Mouse (Mus musculus) cerebellum, postnatal 25 days (tissue): ENCODE measurements around the gene Ret.

Source experiments
- DNase-seq, 2 experiments: peaks; one replicate each; pipeline ENCODE4 v3.0.0; 2021; ENCODE audit warnings: mixed read lengths in 2 of 2

Gene Ret

DNA sequence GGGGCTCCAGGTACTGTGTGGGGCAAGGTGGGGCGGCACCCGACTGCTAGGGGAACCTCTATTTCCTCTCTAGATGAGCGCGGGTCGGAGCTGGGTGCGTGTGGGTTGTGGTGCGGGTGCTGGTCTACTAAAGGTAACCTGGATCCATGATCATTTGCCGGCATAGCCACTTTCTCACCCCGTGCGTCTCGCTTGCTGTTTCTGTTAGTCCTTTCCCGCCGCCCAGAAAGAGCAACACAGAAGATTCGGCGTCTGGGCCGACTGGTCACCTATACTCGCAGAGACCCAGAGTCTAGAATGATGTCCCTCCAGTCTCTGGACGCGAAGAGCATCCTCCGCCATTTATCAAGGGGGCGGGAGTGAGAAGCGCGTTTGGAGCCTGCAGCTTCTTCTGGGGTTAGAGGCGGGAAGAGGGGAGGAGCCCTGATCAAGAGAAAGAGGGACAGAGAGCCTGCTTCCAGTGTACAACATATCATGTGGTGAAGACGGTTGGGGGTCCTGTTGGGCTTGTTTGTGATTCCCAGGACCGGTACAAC is at the start of gene Ret:
TSS of gene Ret (minus strand) at position 279 of the 536 bp plus-strand sequence.
- peak; percentile 33 to 36 for DNase-seq

DNA sequence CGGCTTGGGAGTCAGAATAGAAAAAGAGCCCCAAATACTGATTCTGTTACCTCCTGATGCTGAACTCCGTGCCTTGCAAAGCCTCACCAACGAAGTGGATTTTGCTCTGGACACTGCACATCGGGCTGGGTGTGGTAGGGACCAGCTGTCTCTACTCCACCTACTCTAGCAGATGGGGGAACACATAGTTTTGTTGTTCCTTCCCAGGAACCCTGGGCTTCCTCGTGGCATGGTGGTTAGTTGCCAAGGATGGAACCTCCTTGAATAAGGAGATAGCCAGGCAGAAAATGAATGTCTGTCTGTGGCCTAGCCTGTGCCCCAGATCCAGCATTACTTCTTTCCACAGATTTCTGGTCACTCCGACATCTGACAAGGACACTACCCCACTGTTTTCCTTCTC is 49.6 kb upstream of the Ret start:
- no peak for DNase-seq

DNA sequence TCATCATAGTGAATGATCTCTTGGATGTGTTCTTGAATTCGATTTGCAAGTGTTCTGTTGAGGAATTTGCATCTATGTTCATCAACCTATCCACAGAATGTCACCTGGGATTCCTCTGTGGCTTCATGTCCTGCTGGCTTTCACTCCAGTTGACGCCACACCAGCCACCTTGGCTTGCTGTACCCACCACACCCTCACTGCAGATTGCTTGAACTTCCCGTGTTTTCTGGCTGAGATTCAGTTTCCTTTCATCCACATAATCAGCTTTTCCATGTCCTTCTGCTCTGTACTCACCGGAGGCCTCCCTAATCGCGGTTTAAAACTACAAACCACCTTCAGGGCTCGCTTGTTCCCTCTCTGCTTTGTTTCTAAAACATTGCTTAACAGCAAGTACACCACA is 46.6 kb upstream of the Ret start:
- DNase-seq = no peak

DNA sequence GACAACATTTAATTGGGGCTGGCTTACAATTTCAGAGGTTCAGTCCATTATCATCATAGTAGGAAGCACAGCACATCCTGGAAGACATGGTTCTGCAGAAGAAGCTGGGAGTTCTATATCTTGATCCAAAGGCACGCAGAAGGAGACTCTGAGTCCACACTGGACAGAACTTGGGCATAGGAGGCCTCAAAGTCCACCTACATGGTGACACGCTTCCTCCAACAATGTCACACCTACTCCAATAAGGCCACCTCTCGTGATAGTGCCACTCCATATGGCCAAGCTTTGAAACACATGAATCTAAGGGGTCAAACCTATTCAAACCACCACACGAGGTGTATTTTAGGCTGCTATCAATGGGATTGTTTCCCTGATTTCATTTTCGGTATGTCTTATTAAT is 45.4 kb upstream of the Ret start:
- DNase-seq = no peak

DNA sequence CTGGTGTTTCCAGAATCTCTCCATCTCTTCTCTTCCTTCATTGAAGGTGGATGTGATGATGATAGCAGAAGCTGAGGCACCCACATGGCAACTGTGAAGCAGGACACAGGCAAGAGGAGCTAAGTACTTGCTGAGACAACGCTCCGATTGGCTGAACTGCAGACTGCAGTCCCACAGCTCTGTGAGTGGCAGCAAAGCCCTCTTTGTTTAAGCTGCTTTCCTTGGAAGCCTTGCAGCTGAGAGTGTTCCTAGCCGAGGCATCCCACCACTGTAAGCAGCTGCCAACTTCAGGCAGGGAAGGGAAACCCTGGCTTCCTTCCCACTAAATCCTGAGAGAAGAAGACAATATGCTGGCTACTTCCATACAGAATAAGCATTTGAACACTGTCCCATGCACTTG is 28.6 kb upstream of the Ret start:
- DNase-seq = no peak

DNA sequence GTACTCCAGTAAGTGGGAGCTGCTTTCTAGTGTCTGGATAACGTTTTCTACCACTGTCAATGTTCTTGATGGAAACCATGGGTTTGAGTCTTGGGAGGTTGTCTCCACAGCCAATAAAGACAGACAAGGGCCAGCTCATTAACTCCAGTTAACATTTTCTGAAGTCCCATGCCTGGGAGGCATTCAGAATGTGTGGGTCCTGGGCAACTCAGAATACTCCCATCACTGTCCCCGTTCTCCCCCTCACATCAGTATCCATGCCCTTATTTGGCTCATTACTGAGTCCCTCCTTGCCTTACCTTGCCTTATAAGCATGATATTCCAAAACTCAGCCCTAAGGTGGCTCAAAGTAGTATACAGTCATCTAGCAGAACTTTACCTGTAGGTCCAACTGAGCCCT is 25.0 kb upstream of the Ret start:
- DNase-seq = no peak

DNA sequence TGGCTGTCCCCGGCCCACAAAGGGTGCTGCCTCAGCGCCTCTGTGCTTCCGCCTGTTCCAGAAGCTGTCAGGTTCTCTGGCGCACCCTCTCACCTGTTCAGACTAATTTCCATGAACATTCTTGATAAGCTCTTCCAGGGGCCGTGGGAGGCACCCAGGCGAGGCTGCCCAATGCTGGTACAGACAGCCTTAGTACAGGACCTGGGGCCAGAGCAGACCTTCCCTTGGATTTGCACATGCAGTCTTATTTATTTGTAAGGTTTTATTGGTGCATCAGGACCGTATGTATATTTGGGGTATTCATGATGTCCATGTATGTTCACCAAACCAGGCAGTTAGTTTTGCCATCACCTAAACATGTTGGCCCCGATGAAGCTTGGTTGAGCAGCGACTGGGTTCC is 18.2 kb upstream of the Ret start:
- DNase-seq = no peak

DNA sequence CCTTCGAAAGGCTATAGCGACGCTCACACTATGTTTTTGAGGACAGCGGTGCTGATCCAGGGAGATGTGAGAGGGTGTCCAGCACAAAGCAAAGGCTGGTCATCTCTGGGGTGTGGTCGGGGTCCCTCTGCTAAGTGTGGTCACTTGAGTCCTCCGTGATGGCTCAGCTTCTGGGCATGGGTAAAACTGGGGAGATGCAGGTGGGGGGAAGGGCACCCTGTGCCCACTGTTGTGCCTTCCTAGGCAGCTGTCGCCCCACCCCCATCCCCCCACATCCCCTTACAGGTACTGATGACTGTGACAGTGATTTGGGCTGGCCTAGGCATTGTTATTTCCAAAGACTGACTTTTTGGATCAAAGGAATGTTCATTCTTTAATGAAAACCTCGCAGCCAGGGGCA is 10.8 kb upstream of the Ret start:
- DNase-seq = no peak

DNA sequence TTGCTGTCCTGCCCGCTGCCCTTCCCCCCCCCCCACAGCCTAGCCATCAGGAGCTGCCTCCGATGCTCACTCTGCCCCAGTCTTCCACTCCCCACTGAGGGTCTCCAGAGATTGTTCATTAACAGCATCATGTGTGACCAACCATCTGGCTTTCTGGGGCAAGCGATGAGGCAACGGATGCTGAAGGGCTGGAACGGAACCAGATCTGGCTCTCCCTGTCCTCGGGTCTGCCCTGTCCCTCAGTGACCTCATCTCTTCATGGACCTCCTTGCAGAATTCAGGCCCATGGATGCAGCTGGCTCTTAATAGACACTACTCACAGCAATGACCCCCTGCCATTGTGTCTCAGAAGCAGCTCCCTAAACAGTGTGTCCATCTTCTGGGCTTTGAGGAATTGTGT is 8.9 kb upstream of the Ret start:
- DNase-seq = no peak

DNA sequence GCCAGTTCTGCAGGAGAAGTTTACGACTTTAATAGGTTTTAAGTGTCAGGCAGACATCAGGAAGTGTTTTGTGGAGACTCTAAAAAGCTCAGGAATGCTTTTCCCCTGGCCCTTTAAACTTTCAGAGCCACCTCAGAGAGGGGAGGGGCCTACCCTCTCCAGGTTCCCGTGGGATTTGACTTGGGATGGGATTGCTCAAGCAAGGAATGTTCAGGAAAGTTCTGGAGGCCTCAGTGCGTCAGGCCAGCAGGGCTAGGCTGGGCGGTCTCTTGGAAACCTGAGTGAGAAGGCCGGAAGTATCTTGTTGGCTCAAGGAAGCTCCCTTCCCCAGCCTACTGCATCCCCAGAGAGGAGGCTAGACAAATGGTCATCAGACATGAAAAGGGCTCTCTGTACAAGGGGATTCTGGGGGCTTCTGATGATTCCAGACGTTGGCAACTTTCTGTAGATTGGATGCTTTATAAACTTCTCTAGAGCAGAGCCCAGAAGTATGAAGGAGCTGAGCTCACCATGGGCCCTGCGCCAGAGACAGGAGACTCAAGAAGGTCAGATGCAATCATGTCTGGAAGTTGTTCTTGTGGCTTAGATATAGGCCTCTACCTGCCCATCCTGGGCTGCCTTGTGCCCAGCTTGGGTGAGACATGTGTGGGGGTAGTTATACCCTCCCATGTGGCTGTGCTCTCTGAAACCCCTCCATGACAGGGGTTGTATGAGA is 7.8 kb upstream of the Ret start:
- DNase-seq = no peak

DNA sequence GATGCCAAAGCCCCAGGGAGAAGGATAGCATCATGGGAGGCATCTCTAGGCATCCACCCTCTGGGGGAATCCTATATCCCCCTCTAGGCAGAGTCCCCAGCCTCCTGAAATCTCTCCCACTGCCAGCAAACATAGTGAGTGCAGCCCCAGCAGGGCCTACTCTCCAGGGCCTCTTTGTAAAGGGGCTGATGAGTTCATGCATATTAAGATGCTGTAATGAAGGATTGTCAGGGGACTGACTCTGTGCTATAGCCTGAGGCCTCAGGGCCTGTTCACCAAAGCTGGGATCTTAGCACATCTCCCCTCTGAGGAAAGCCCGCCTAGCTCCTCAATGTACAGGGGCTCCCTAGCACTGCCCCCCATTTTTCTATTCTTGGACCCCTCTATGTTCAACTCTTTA is 6.6 kb upstream of the Ret start:
- DNase-seq = no peak

DNA sequence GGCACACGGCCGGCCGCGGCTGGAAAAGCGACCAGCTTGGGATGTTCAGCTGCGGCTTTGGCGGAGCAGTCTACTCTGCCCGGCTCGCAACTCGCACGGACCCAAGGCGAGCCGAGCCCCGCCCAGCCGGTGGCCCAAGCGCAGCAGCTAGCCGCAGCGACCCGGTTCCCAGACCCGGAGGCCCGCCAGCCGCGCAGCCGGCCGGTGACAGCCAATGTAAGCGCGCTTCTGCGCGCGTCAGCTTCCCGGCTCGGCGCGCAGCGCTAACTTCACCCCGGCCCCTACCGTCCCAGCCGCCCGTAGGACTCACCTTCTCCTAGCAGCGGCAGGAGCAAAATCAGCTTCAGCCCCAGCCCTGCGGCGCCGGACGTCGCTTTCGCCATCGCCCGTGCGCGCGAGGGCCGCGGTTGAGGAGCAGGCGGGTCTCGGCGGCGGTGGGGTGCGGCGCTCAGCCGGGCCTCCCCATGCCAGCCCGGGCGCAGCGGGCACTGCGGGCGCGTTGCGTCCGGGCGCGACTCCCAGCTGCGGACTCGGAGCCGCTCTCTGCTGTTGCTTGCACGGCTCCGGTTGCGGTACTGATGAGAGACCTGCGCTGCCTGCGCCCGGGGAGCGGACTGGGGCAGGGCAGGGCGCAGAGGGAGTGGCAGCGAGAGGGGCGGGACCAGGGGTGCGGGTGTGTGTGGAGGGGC is 623 bp downstream of the Ret start:
- peak; percentile 65 to 77 for DNase-seq

DNA sequence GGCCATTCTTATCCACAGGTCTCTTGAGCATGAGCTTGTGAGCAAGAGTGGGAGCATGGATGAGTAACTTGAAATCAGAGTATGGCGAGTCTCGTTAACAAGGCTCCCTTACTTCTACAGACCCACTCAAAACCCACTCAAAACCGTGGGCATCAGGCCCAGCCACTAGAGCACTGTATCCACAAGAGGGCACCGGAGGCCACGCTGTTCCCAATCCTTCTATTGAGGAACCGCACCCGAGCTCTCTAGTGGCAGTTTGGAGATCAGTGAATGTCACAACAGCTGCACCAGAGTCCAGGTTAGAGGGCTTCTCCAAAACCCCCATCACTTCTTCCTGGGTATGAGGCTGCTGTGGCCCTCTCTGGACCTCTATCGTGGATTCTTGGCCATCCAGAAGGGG is 2.4 kb downstream of the Ret start:
- peak; percentile 48 to 70 for DNase-seq

DNA sequence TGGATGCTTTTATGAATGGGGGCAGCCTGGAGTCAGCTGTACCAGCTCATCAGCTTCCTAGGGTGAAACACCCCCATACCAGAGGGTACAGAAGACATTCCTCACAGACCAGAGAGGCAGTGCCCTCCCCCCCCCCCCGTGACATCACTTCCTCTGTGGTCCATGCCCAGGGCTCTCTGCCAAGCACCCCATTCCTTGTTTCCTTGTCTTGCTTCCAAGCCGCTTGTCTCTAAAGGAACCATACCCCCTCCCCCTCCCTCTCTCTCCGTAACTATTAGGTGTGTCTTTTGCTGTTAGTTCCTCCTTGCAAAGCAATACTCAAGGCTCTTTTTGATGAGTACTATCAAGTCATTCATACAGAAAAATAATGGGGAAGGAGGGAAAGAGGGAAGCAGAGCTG is 4.6 kb downstream of the Ret start:
- DNase-seq = no peak

DNA sequence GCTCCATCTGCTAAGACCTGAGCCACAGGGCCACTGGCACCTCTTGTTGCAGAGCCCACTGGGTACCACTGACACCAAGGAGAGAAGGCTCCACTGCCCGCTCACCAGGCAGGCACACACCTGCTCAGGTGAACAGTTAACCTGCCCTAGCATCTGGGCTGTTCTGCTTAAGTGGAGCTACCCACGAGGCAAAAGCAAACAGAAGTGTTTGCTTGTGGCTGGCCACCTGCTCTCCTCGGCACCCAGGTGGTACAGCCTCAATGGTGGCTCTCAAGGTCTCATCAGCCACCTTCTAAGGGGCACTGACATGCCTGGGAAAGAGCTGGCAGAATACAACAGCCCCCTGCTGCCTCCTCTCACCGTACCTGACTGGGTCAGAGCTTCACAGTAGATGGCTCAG is 5.3 kb downstream of the Ret start:
- no peak for DNase-seq

DNA sequence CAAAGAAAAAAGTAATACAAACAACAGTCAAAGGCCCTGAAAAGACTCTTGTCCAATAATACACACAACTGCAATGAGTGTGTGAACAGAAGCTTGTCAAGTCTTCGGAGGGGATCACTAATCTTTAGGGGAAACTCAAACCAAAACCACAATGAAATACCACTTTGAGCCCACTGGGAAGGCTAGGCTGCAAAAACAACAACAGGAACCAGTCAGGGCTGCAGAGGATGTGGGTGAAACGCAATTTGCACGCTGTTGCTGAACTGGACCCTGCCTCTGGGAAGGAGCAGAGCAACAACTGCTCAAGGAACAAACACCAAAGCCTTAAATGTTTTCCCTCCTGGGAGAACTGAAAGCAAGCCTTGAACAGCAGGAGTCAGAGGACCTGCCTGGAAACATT is 7.8 kb downstream of the Ret start:
- no peak for DNase-seq

DNA sequence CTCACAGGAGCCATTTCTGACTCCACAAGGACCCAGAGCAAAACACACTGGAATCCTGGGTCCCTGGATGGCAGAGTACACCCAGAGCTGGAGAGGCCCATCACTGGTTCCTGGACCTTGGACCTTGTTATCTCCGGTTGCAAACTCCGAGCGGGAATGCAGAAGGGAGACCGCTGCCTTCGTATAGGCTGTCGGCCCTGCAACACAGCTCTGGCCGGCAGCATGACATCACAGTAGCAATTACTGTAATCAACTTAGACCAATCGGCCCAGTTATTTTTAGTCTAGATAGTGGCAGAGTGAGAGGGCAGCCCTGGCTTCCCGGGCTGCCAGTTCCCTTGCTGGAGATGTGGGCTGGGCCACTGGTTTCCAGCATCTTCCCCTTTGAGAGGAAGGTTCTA is 8.9 kb downstream of the Ret start:
- DNase-seq = no peak

DNA sequence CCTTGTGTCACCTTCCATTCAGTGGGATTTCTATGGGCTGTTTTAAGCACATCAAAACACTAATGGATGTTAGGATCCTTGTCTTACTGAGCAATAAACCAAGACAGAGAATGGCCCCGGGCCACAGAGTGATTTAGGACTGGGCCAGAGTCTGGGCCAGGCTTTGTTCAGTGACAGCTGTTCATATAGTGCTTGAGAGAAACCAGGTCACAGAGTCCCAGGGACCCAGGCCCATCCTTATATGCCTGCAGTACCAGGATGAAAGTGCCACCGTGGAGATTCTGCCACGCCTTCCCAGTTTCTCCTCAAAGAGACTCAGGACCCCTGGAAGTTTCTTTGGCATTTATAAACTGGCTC is 10.3 kb downstream of the Ret start:
- DNase-seq = no peak

DNA sequence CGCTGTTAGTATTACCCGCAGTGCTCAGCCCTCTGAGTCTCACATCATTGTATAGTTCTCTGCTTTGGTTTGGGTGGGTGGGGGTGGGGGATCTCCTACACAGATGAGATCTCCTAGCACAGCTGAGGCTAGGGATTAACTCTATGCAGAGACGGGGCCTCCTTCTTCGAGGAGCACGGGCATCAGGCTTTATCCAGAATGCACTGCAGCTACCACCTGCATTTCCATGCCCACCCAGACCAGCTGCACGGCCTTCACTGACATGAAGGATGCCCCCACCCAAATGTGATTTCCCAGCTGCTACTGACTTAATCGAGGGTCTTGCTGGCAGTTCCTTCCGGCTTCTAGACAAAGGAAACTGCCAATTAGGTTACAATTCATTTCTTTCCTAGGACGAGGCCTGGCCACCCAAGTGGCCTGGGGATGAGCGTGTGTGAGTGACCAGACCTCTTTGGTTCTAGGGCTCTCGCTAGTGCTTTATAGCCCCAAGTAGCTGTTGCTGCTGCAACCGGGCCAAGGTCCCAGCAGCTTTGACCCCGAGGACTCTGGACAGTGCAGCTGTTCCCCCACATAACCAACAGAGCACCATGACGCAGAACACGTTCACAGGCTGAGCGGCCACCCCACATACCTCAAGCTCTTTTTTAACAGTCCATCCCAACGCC is 10.8 kb downstream of the Ret start:
- no peak for DNase-seq

DNA sequence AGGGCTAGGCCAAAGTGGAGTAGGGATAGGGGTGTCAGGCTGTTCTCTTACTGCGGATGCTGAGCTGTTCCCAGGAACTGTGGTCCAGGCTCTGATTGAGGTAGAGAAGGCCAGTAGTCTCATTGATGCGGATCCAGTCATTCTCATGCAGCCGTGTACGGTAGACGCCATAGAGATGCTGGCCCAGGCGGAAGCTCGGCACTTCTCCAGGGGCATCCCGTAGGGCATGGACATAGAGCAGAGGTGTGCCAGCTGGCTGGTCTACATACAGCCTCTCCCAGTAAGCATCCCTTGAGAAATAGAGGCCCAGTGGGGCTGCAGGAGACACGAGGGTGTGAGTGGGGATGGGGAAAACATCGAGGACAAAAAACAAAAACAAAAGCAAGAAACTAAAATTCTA is 13.4 kb downstream of the Ret start:
- DNase-seq = peak; percentile 22 to 50

DNA sequence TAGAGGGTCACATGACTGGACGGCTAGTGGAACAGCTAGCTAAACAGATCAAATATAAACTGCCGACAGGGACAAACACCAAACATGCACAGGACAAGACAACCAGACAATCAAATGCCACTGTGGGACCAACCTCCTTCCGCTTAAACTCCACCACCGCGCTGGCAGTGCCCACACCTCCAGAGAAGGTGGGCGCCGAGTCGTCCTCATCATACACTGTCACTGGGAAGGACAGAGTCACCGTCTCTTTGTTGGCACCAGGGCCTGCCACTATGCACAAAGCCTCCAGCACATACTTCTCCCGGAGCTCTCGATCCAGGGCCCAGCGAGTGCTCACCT is 17.5 kb downstream of the Ret start:
- no peak for DNase-seq

DNA sequence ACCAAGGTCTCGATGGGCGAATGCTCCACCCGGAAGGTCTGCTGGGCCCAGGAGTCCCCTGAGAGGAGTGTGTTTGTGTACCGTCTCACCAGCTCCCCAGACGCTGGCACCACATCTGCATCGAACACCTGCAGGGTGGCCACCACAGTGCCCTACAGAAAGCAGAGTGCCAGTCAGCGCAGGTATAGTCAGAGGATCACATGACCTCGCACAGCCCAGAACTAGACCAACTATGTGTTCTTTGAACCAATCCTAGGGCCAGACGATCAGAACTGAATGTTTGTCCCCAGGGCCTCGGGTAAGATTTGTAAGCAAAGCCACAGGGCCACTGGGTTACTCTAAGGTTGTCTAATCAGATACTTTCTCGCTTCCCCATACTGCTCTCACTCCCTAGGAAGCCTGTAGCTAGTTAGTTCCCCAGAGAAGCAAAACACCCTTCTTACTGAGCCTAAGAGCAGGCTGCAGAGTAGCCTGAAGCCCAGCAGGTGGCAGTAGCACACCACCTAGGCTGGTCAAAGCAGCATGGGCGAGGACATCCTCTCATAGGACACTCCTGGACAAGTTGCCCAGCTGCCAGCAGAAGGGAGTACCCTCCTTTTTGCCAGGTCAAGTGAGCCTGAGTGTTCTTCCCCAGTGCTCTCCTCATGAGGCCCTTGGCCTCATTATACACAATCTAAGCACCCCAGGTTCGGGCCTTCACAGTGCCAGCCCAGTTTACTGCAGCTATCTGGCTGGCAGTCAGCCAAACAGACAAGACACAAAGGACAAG is 18.0 kb downstream of the Ret start:
- DNase-seq = peak; percentile 73 to 82

DNA sequence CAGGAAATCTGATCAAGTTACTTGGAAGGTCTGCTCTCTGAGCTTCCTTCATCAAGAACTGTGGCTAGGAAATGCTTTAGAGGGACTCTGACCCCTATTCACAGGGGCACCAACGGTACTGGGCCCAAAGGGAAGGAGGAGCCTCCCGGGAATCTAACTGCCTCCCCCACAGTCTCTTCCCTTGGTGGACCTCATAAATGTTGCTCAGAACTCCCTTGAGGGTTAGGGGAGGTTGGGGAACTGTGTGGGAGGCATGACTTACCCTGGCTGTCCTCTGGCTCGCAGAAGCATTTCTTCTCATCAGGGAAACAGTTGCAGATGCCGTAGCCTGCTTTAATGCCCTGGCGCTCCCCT is 23.6 kb downstream of the Ret start:
- no peak for DNase-seq
